Mouse (Mus musculus) liver, adult (tissue): Measurements from ENCODE around the gene C1qbp.

ENCODE experiments used
- GATA4 ChIP-seq: IDR thresholded peaks from 2 replicates; pipeline ENCODE4 v1.6.1; 2014; ENCODE audit warnings: mild to moderate bottlenecking, low read length; ENCODE audit not compliant: insufficient replicate concordance

C1qbp gene

DNA sequence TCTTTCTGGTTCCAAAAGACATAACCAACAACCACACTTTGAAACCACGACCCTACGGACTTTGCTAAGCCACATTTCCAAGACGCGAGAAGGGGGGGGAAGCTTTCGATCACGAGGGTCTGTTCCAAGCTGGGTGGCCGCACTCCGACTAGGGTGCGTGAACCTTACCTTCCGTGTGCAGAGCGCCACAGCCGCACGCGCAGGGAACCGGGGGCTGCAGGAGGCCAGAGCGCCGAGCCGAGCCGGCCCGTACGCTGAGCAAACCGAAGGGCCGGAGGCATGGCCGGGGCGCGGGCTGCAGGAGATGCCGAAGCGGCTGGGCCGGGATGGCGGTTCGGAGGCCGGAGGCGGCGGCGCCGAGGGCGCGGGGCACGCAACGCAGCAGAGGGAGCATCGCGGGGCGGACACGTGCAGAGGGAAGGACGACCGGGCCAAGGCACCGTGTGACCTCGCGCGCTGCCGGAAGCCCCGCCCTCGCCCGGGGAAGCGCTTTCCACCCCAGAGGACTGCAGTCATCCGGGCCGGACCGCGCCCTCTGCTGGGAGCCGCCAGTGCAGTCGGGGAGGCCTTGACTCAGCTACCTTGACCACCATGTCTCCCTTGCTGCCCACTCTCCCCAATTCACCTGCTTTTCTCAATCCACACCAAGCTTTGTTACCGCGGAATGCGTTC, at the start of gene C1qbp:
Gene C1qbp (minus strand): TSS at position 470 of the 672 bp plus-strand sequence.
- peak; percentile 41; the same call in 1 of the 2 replicates for TF ChIP-seq GATA4

DNA sequence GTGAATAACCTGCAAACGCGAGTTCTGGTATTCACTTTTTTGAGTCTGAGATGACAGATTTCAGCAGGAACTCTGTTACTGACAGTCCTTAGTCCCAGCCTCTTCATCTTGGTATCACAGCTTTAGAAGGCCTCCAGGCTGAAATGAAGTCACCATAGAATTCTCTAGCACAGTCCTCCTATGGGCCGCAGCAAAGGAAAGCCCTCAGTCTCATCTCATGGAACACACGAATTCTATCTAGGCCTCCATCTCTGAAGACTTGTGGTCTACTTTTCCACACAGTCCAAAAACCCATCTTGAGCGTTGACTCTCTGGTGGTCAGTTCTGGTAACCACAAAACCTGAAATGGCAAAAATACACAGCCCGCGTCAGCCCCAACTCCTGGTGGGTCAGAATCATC, 49.2 kb upstream of the C1qbp start:
- no peak for TF ChIP-seq GATA4

DNA sequence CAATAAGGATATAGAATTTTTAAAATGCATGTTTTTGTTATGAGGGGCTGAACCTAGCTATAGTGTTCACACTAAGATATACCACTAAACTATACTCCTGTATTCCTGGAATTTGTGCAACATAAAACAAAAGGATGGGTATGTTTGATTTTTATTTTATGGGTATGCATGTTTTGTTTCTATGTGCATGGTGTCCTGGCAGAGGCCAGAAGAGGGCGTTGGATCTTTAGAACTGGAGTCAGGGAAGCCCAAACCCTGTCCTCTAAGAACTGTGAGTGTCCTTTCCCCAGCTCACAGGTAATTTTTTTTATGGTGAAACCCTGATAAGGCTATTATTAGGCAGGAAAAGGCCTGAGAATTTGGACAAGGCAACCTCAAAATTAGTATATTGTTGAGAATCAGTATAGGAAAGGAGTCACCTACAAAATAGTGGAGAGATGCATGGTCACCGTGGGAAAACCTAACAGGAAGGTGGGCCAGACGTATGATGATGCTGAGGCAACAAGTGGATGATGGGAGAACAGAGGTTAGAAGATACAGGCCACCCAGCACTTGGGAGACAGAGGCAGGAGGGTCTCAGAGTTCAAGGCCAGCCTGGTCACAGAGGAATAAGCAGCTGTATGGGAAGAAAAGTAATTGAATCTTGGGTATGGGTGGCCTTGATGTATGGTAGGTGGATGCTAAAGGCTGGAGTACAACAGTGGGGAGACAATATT, 46.7 kb upstream of the C1qbp start:
- no peak for TF ChIP-seq GATA4

DNA sequence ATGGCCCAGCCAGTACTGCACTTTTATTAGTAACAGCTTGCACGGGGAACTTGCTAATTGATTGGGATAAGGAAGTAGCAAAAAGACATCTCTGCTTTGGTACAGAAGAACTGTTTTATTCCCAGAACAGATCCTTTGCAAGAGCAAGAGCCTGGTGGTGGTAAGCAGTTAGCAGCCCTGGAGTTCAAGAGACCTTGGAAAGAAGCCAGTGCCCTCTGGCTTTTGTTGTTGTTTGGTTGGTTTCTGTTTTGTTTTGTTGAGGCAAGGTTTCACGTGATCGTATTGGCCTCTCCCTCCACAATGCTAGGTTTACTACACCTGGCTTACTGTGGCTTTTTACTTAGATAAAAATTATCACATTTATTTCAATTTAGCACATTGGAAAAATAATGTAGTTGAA, 45.5 kb upstream of the C1qbp start:
- TF ChIP-seq GATA4 = no peak

DNA sequence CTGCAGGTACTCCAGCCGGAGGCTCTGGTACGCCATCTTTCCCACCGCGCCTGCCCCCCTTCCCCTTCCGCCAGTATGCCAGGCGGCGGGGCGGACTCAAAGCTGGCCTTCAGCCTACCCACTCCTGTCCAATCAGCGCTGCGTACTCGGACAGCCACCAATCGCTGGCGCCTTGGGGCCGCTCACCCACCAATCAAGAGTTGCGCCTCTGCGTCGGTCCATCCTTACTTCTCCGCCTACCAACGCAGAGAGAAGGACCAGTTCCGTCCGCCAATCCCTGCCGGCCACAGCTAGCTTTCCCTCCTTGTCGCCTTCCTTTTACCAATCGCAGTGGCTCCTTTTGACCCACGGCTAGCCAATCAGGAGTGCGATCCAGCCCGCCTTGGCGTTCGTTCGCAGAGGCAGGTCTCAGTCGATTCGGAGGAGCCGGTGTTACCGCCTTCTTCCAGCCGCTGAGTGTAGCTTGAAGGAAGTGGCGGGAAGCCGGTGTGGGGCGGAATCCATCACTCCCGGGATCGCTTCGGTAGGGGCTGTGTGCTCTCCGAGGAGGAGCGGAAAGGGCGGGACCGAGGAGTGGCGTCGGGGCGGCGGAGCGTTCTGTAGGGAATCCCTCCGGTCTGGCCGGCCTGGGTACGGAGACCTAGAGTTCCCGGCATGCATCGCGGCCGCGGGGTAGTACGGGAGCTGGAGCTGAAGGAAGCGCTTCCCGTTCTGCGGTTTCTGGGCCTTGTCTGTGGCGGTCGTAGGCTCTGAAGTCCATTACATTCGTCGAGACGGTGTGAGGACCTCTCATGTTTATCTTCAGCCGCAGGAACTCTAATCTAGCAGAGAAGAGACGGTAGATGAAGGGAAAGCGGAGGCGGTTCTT, 36.6 kb upstream of the C1qbp start, which contains the start of the genes Mis12 and Derl2:
Gene Mis12 (plus strand): TSS at position 411 of the 868 bp plus-strand sequence.
Gene Derl2 (minus strand): TSS at position 641 of the 868 bp plus-strand sequence.
- no peak; the same call in 1 of the 2 replicates for TF ChIP-seq GATA4

DNA sequence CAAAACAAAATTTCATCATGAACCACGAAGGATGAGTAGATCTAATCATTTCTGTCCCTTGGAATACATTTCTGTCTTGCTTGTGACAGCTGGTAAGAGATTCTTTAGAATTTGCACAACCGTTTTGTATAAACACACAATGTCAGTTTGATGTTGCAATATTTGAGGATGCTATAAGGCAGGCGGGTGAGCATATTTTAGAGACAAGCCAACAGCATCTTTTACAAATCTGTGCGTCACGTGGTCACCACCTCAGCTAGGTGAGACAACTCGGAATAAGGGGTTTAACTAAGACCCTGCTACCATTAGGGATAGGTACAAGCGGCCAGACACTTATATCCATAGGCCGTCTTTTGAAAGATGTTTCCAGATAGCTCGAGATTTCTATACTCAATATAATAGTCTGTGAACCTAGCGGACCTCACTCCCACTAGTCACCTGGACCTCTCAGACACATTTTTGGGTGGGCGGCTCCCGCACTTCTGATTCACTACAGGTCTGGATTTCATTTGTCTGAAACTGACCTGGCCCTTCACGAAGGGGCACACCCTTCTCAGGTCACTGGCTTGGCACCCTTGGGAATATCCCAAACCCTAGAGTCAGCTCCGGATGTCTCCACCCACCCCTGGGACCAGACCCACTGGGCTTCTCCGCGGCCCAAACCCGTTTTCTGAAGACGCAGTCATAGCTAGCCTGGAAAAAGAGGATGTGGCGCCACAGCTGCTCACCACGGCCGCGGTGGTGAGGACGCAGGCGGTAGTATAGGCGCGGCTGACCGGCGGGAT, 35.8 kb upstream of the C1qbp start:
- no peak for TF ChIP-seq GATA4

DNA sequence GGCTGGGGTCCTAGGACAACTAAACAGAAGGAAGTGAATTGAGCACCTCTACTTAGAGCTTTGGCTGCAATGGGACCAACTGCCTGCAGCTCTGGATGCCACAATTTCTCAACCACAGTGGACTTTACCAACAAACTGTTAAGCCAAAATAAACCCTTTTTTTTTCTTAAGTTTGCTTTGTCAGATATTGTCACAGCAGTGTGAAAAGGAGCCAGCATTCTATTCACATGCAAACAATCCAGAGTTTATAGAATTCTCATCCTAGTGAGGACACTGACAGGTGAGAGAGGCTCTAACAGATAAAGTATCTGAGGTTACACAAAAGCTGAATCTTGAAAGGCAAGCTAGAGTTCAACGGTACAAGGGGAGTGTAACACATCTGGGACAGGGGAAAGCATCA, 34.2 kb upstream of the C1qbp start:
- peak; percentile 63; the same call in 1 of the 2 replicates for TF ChIP-seq GATA4

DNA sequence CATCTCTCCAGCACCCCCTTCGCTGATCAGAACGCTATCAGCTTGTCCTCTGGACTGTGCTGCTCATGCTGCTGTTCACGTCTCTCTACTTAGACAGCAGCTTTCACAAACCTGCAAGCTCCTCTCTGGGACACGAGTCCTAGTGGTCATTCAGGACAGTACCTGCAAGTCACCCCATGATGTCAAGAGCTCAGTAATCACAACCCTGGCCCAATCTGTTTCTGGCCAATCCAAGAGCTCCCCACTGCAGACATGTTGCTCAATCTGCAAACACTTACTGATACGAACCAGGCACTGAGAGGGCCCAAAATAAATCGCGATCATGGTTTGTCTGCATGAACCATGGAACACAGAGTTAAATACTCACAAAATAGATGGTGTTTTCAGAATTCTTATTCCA, 29.9 kb upstream of the C1qbp start:
- TF ChIP-seq GATA4 = peak; percentile 76

DNA sequence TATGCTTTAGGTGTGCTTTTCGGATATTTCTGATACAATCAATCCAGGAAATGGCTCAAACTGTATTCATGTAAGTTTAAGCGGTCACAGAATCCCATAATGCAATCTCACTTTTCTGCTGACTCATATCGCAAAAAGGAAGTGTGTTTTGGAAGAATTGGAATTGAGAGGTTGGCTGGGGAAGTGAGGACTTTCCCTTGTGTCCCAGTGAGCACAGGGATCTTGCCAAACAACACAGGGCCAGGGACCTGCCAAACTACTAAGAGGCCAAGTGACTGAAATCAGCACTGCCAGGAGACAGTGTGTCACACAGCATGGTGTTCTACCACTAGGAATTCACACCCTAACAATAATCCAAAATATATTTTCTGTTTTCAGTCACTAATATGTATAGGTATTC, 25.5 kb upstream of the C1qbp start:
- peak; percentile 25; the same call in 1 of the 2 replicates for TF ChIP-seq GATA4

DNA sequence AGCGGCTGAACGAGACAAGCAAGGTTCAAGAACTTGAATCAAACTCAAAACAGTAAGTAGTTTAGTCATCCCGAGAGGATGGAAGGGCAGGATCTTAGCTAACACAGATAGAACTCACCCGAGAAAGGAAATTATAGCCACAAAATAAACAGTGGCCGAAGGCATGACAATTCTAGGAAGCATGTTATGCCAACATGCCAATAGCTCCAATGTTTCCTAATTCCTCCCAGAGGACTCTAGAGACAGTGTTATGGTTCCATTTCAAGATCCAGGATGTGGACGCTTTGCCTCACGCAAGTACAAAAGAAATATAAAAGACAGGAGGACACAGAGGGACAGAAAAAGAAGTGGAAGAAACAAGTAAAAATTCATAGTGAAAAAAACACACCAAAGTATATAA, 25.0 kb upstream of the C1qbp start:
- no peak for TF ChIP-seq GATA4

DNA sequence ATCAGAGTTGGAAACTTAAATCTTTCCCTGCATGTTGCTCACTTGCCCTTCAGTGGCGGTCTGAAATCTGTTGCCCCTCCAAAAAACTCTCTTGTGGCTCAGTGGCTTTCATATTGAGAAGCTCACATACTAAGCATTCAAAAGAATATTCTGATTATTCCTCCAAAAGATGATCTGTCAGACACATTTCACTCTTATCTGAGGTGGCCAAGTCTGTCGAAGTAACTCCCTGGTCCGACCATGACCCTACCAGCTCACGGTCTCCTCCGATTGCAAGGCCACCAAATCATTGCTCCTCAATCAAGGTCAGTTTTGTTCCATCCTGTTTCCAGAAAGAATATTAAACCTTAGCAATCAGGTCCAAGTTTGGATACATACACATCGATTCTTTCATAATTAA, 24.2 kb upstream of the C1qbp start:
- no peak for TF ChIP-seq GATA4

DNA sequence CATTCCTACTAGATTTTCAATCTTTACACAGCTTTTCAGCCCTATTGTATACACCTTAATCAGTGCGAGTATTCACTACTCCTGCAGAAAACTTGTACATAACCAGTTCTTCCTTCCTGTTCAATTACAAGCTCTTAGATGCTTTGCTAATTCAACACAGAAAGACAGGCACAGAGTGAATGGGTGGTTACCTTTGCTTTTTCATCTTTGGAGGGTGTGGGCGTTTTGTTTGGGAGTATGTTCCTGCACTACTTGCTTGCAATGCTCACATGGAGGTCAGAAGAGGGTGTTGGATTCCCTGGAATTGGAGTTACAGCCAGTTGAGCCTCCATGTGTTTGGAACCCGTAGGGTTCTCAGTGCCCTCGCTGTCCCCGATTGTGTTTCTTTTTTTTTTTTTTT, 22.2 kb upstream of the C1qbp start:
- TF ChIP-seq GATA4 = no peak

DNA sequence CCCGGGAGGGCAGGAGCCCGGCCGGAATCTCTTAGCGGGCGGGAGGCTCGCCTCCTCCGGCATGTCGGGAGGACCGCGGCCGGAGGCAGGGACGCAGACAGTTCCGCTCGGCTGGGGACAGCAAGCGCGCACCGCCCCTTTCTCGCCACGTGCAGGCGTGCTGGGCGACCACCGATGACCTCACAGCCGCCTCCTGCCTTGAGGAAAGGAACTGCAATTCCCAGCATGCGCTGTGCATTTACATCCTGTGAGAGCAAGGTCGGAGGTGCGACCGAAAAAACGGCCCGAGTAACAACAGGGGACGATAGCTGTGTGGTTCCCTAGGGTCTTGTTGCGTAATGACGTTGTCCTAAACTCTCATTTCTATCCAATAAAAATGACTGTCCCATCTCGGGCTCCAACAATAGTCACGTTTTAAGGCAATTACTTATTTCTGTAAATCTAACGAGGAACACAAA, 21.5 kb upstream of the C1qbp start, which contains the start of gene Dhx33:
Gene Dhx33 (minus strand): TSS at position 122 of the 458 bp plus-strand sequence.
- peak; percentile 34; the same call in 1 of the 2 replicates for TF ChIP-seq GATA4

DNA sequence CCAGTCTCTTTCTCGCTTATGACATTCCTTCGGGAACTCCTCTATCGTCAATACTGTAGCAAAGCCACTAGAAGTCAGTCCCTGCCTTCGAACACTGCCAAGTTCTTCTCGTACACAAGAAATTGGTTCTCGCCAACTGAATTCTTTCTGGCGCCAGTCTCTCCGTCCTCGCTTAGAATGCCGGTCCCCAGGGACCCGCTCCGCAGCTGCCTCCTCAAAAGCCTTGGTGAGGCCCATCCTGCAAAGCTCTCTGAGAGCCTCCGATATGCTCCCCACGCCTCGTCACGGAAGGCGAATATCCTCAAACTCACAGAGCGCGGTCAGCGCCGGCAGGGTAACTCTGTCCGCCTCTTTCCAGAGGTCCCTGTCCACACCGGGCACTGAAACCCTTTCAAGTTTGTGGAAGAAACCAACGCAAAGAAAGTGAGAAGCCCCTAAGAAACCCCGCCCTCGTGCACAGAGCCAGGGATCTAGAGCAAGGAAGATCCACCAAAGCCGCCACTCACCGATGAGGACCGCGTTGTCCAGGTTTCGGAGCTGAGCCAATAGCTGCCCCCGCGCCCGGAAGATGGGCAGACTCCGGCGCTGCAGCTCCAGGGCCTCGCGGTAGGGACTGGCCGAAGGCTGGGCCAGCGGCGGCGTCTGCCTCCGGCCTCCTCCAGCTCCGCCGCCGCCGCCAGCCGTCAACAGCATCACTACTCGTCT, 20.9 kb upstream of the C1qbp start:
- TF ChIP-seq GATA4 = no peak
